Mouse (Mus musculus) adrenal gland, postnatal 10 days (tissue): ENCODE measurements around the gene P2rx3. TPM values are rescaled to one million over a fixed set of nuclear protein-coding genes. Genes with fewer than 3 reads are reported as not detected.
A peak's percentile ranks its signal among the peaks of the same experiment; 100 is the strongest.

Experiments used
- DNase-seq: peaks from one replicate; pipeline ENCODE4 v3.0.0; 2021; ENCODE audit warnings: mixed read lengths
- total RNA-seq, 2 experiments: library from RNA; stranded (reverse); gene quantifications; 2 replicates each; pipeline ENCODE4 v1.2.3; 2021

The P2rx3 gene
- total RNA-seq, 2 experiments from 2014 or later: 0.66 to 1.0 TPM

DNA sequence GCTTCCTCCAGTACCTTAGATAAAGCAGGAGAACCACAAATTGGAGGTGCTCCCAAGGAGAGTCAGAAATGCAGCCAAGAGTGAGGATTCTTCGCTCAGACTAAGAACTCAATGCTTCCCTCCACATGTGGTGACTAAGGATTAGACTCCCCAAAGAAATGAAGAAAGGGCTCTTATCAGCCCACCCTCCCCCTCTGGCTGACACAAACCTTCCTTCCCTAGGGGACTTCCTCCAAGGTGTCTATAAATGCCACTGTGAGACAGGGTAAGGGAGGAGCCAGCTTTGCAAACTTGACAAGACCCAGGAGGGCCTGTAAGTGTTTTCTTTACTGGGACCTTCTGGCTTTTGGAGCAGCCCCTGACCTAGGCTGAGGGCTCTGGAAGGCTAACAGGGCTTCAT is 57.1 kb downstream of the P2rx3 start, which contains the start of gene Prg2:
Prg2 (plus strand) TSS at position 274 of the 400 bp plus-strand sequence.
- no peak for DNase-seq

DNA sequence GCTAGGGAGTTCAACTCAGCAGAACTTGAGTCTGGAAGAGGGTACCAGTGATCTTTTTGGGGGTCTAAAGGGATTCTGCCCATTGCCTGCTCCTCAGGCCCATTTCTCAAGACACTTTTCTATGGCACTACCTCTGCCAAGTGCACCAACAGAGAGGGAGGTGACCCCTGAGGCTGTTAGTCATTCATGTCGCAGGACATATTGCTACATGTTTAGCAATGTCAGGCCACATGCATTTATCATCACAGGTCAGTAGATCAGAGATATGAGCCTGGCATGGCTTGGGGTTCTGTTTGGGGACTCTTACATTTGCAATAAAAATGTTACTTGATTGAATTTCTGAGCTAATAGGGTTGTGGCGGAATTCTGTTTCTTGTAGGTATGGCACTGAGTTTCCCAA is 61.7 kb downstream of the P2rx3 start:
- no peak for DNase-seq

DNA sequence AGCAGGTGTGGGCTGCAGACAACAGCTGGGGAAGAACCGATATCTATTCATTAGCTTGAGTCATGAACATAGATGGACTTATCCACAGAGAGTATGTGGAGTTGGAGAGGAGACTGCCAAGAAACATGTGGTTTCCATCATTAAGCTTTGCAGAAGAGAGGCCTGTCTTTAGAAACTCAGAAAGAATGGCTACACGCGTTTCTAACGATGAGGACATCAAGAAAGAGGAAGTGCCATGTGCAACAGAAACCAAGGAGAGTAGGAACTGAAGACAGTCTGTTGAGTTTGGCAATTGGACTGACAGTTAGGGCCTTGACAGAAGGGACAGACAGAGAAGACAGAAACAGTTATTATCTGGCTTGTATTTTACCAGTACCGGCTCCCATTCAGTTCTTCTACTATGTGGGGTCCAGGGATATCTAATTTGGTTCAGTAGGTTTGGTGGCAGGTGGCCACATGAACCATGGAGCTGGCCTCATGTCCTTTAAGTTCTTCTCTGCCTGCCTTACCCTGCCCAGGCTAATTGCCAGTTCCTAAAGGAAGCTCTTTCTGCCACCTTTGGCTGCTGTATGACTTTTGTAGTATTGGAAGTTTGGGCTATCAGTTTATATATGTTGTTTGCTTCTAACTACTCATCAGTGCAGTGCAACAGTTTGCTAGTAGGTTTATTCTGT is 69.8 kb downstream of the P2rx3 start:
- no peak for DNase-seq

GRCm38 (mm10) chr2:84964111-84964801 is 73.0 kb downstream of the P2rx3 start:
- DNase-seq: no peak

GRCm38 (mm10) chr2:84962906-84963507 is 74.3 kb downstream of the P2rx3 start:
- no peak for DNase-seq

- no peak for DNase-seq
These were observed 75.4 kb downstream of the P2rx3 start for GRCm38 (mm10) chr2:84961901-84962300.

- DNase-seq: peak; percentile 82
These were observed 76.0 kb downstream of the P2rx3 start for GRCm38 (mm10) chr2:84961300-84961699.

DNA sequence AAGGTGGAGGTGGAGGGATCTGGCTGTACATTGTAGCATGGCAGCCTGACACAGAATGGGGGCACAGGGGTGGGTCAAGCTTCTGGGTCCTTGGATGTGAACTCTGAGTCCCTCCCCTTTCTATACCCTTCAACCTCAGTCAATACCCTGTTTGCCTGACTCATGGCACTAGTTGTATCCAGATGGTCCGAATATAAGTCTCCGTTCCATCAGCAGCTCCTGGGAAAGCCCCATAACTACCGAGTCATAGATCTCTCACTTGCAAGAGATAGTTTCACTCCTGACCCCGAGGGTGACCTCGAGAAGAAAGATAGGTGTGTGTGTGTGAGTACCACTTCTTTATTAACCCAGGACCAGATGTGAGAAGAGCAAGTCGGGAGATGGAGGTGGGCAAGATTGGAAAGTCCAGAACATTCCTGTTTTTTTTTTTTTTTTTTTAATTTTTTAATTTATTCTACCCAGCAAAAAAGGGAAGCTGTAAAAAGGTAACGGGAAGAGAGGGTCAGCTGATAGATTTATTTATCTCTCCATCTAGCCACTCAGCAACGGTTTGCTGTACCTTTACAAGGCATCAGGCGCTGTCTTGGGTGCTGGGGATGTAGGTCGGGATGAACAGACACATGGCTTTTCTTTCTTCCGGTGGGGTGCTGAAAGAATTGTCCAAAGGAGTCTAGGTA is 78.5 kb downstream of the P2rx3 start:
- no peak for DNase-seq

DNA sequence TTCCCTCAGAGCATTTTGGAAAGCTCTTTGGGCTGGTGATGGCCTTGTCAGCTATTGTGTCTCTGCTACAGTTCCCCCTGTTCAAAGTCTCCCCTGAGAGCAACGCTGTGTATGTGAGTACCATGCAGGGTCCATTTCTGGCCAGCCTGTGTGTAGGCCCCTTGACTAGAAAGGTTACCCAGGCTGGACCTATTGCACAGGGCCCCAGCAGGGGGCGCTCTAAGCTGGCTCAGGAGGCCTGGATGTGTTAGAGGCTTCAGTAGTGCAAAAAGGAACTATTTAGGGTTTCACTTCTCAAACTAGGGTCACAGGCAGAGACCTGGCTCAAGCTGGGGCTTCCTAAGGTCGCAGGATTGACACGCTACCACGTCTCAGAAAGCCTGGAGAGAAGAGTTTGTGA is 81.0 kb downstream of the P2rx3 start:
- peak; percentile 84 for DNase-seq

- no peak for DNase-seq
These were observed 81.8 kb downstream of the P2rx3 start for GRCm38 (mm10) chr2:84955435-84955834.

DNA sequence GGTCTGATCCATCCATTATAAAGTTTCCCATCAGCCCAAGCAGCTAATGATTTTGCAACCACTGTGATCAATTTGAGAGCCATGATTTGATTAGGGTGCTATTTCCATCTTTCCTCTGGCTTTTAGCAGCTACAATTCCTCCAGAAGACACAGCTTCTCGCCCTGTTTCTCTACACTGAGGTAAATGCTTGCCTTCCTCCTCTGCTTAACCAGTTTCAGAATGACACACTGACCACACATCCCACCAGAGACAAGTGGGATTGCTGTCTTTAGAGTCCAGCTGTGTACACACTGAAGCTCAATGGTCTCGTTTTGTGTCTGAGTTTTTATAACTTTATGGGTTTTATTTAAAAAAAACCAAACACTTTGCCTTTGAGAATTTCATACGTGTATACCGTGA is 84.6 kb downstream of the P2rx3 start:
- DNase-seq: no peak

DNA sequence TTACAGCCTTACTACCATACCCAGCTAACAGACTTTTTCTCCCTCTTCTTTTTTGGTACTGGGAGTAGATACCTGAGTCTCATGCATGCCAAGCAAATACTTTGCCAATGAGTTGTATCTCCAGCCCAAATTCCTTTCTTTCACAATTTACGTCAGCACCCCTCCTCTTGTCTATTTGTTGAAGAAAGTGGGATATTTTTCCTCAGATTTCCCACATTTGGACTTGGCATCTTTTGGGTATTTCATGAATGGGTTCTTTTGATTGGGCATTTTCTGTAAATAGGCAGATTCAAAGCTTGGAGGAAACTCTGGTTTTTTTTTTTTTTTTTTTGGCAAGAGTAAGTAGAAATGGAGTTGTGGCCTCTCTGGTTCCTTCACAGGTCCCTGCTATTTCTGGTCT is 85.0 kb downstream of the P2rx3 start:
- DNase-seq: no peak

DNA sequence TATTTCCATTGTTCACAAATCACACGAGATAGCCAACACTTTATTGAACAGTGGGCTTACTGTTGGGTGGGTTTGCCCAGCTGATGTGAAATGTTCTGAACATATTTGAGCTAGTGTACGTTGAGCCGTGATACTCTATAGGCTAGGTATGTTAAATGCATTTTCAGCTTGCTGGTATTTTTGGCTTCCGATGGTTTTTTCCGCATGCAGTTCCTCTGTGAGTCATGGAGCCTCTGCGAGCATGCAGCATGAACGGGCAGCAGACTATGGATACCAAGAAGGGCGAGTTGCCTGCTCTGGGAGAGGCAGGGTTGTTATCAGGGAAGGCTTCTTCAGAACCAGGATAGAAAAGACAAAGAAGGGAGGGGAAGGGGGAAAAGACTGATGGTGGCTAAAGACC is 86.2 kb downstream of the P2rx3 start:
- no peak for DNase-seq

DNA sequence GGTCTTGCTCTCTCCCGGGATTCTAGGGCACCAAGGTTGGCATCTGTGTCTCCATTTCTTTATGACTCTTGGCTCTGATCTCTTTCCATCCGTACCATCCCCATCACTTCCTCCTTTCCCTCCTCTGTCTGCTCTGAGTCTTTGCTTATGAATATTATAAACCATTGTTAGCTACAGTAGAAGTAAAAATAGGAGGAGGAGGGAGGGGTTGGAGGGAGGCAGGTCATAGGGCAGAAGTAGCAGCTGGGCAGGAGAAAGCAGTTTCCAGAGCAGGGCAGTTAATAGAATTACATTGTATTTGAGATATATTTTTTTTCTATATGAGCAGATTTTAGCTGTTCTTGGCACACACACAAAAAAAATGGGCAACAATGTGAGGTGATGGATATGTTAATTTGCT is 88.5 kb downstream of the P2rx3 start:
- DNase-seq: no peak

Other genes with a start within 250 kb of the P2rx3 start
- 10 to 100 TPM; 29.5 to 31.3 TPM for gene Ube2l6, start 238.6 kb downstream of the P2rx3 start, total RNA-seq
- gene Smtnl1, start 214.8 kb downstream of the P2rx3 start, total RNA-seq: 10 to 100 TPM in 1 of 2 experiments, 1 to 10 TPM in 1; 3.8 to 21.0 TPM
- gene Timm10, start 210.5 kb downstream of the P2rx3 start, total RNA-seq: 10 to 100 TPM; 66.0 to 69.7 TPM
- 1 to 10 TPM; 7.9 to 8.0 TPM for gene Slc43a1, start 198.6 kb downstream of the P2rx3 start, total RNA-seq
- gene Rtn4rl2, start 150.8 kb downstream of the P2rx3 start, total RNA-seq: 1 to 10 TPM; 1.3 to 2.1 TPM
- gene Slc43a3, start 100.9 kb downstream of the P2rx3 start, total RNA-seq: 10 to 100 TPM; 56.3 to 69.7 TPM
- gene Prg2, start 57.0 kb downstream of the P2rx3 start, total RNA-seq: 10 to 100 TPM in 1 of 2 experiments, 1 to 10 TPM in 1; 5.4 to 14.4 TPM
- under 1 TPM; 0.48 to 0.73 TPM for gene Prg3, start 49.2 kb downstream of the P2rx3 start, total RNA-seq
- gene Ssrp1, start 228 bp downstream of the P2rx3 start, total RNA-seq: 100 to 1,000 TPM; 111 to 125 TPM
- 100 to 1,000 TPM; 102 to 111 TPM for gene Tnks1bp1, start 10.6 kb upstream of the P2rx3 start, total RNA-seq
- 100 to 1,000 TPM in 1 of 2 experiments, 10 to 100 TPM in 1; 77.0 to 167 TPM for gene Aplnr, start 98.8 kb upstream of the P2rx3 start, total RNA-seq
- 10 to 100 TPM; 13.8 to 14.8 TPM for gene Lrrc55, start 159.7 kb upstream of the P2rx3 start, total RNA-seq